Mouse (Mus musculus): ENCODE results near the gene Slc35c1.

DNA sequence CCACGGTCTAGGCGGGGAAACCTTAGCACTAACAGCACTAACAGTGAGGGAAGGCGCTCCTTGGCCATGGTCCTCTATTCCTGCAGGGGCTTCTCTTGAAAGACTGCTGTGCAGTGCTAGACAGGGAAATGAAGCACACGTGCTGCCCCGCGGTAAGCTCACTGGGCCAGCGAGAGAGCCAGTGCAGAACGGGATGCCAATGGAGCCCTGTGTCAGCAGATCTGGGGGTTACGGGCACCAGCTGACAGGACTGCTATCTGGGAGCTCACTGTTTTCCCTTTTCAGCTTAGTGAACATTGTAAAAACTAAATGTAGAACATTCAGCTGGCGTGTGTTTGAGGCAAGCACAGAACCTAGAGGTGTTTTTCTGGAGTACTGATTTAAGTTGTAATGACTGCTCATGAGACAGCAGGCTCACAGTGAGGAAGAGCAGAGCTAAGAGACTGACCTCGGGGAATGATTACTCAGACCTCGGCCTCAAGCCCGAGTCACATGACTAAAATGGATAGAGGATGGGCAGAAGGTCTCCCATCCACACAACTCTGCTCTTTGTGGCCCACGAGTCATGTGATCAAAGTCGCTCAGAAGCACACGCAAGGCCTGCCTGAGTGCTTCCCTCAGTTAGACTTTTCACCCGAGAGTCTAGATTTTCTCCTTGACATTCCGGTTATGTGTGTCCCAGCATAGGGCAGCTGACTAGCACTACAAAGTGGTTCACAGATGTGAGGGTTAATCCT is 51.9 kb downstream of the Slc35c1 start:
- no peak for TF ChIP-seq POLR2A (IDR thresholded peaks at IDR 0.05; ENCODE audit: extremely low read depth, insufficient read depth, low read length)
- TF ChIP-seq CTCF (IDR thresholded peaks at IDR 0.05; ENCODE audit: low read depth, low read length), result no peak

Data from liver, adult 2 months (tissue).